Mouse (Mus musculus) megakaryocyte, embryonic 14.5 days (primary cell): Measurements from ENCODE around the gene Ly6g5b. TPM values are rescaled to one million over a fixed set of nuclear protein-coding genes. Genes with fewer than 3 reads are reported as not detected.
A peak's percentile ranks its signal among the peaks of the same experiment; 100 is the strongest.

Experiments
- H3K27me3 ChIP-seq: replicated peaks from 2 replicates; pipeline ENCODE3; 2012; ENCODE audit warnings: inconsistent platforms
- H3K36me3 ChIP-seq: replicated peaks from 2 replicates; pipeline ENCODE3; 2012; ENCODE audit warnings: low read length, inconsistent platforms, mixed read lengths
- H3K4me1 ChIP-seq: 2 replicates; pipeline ENCODE4 v1.6.1; 2012; ENCODE audit warnings: inconsistent platforms
- H3K4me3 ChIP-seq: replicated peaks from 2 replicates; pipeline ENCODE3; 2012; ENCODE audit warnings: moderate library complexity, mild to moderate bottlenecking, inconsistent platforms
- H3K9me3 ChIP-seq: 2 replicates; pipeline ENCODE4 v1.6.1; 2012; ENCODE audit warnings: inconsistent platforms
- FLI1 ChIP-seq: IDR thresholded peaks from 2 replicates; pipeline ENCODE4 v1.6.1; 2012; ENCODE audit warnings: low read length, inconsistent platforms, mixed read lengths
- GATA1 ChIP-seq: IDR thresholded peaks from 3 replicates; pipeline ENCODE4 v1.6.1; 2012; ENCODE audit warnings: mixed read lengths, low read length, inconsistent platforms, borderline replicate concordance
- polyA plus RNA-seq: library from polyadenylated mRNA; stranded (reverse); fragments of >175 nt; gene quantifications from 2 replicates; pipeline ENCODE4 v1.2.3, GENCODE M21; 2012; ENCODE audit warnings: low replicate concordance; ENCODE audit not compliant: insufficient read depth

Ly6g5b gene
- polyA plus RNA-seq, 1 experiment, result 0.23 TPM

GRCm38 (mm10) chr17:35083929-35084497 is 31.2 kb downstream of the Ly6g5b start:
- no peak for TF ChIP-seq GATA1

GRCm38 (mm10) chr17:35082841-35083576 is 32.2 kb downstream of the Ly6g5b start:
- peak overlapping the region; percentile 93 for H3K4me3 ChIP-seq
- no peaks in the 10 kb centered on the region for H3K9me3 ChIP-seq
- H3K36me3 ChIP-seq, result peaks cover 60% of the 10 kb centered on the region
- H3K4me1 ChIP-seq, result peaks cover 95% of the 10 kb centered on the region
- no peak for TF ChIP-seq FLI1
- TF ChIP-seq GATA1, result no peak
- no peaks in the 10 kb centered on the region for H3K27me3 ChIP-seq

More at GRCm38 (mm10) chr17:35083929-35084497, 31.2 kb downstream of the Ly6g5b start:
- Histone ChIP-seq H3K4me1 (peaks cover 87% of the 10 kb centered on the region), H3K27me3 (no peaks in the 10 kb centered on the region), H3K36me3 (peaks cover 50% of the 10 kb centered on the region), H3K4me3 (peak overlapping the region; percentile 93), H3K9me3 (no peaks in the 10 kb centered on the region)

GRCm38 (mm10) chr17:35080710-35081109 is 34.5 kb downstream of the Ly6g5b start:
- no peaks in the 10 kb centered on the region for H3K9me3 ChIP-seq
- no peak for TF ChIP-seq FLI1
- TF ChIP-seq GATA1, result no peak
- H3K27me3 ChIP-seq, result no peaks in the 10 kb centered on the region
- peak overlapping the region; percentile 80 for H3K4me3 ChIP-seq
- peaks cover 77% of the 10 kb centered on the region for H3K36me3 ChIP-seq
- H3K4me1 ChIP-seq, result peaks cover 98% of the 10 kb centered on the region

- Histone ChIP-seq H3K36me3 (peaks cover 79% of the 10 kb centered on the region), H3K27me3 (no peaks in the 10 kb centered on the region), H3K4me3 (peak overlapping the region; percentile 48), H3K4me1 (peaks cover 96% of the 10 kb centered on the region), H3K9me3 (0 out of 2 replicates have a peak, but pooled peaks cover 3% of the 10 kb centered on the region)
- no peak for TF ChIP-seq FLI1
- TF ChIP-seq GATA1, result no peak
These were observed 35.0 kb downstream of the Ly6g5b start for GRCm38 (mm10) chr17:35080248-35080647.

- H3K4me1 ChIP-seq, result peaks cover 96% of the 10 kb centered on the region
These were observed 35.5 kb downstream of the Ly6g5b start for GRCm38 (mm10) chr17:35079778-35080177.

GRCm38 (mm10) chr17:35077786-35078233 is 37.4 kb downstream of the Ly6g5b start, which contains the start of gene Ly6g6d:
Ly6g6d (minus strand) TSS chr17:35078065.
- Histone ChIP-seq H3K9me3 (0 out of 2 replicates have a peak, but pooled peaks cover 3% of the 10 kb centered on the region), H3K27me3 (no peaks in the 10 kb centered on the region), H3K4me3 (peak within 1 kb of the TSS; percentile 86), H3K4me1 (peaks cover 90% of the 10 kb centered on the region), H3K36me3 (peaks cover 75% of the 10 kb centered on the region)
- no peak for TF ChIP-seq FLI1
- no peak for TF ChIP-seq GATA1

More at GRCm38 (mm10) chr17:35079778-35080177, 35.5 kb downstream of the Ly6g5b start:
- Histone ChIP-seq H3K36me3 (peaks cover 81% of the 10 kb centered on the region), H3K27me3 (no peaks in the 10 kb centered on the region), H3K4me3 (peak overlapping the region; percentile 48), H3K9me3 (0 out of 2 replicates have a peak, but pooled peaks cover 3% of the 10 kb centered on the region)
- no peak for TF ChIP-seq FLI1
- TF ChIP-seq GATA1, result no peak

GRCm38 (mm10) chr17:35077285-35077684 is 37.9 kb downstream of the Ly6g5b start:
- TF ChIP-seq FLI1, result no peak
- TF ChIP-seq GATA1, result no peak
- H3K4me3 ChIP-seq, result peak overlapping the region; percentile 66
- H3K36me3 ChIP-seq, result peaks cover 77% of the 10 kb centered on the region
- 0 out of 2 replicates have a peak, but pooled peaks cover 3% of the 10 kb centered on the region for H3K9me3 ChIP-seq
- no peaks in the 10 kb centered on the region for H3K27me3 ChIP-seq
- peaks cover 91% of the 10 kb centered on the region for H3K4me1 ChIP-seq

- TF ChIP-seq GATA1, result no peak
- no peak for TF ChIP-seq FLI1
- H3K27me3 ChIP-seq, result no peaks in the 10 kb centered on the region
- H3K36me3 ChIP-seq, result peaks cover 78% of the 10 kb centered on the region
- peaks cover 91% of the 10 kb centered on the region for H3K4me1 ChIP-seq
- 0 out of 2 replicates have a peak, but pooled peaks cover 3% of the 10 kb centered on the region for H3K9me3 ChIP-seq
- H3K4me3 ChIP-seq, result peak within 1 kb of the TSS; percentile 86
These were observed 38.6 kb downstream of the Ly6g5b start, which contains the start of gene Ly6g6e for GRCm38 (mm10) chr17:35076507-35077176. Ly6g6e (plus strand) TSS chr17:35076902.

- no peak for TF ChIP-seq FLI1
- TF ChIP-seq GATA1, result no peak
- peaks cover 4% of the 10 kb centered on the region for H3K27me3 ChIP-seq
- peaks cover 77% of the 10 kb centered on the region for H3K36me3 ChIP-seq
- H3K9me3 ChIP-seq, result 0 out of 2 replicates have a peak, but pooled peaks cover 3% of the 10 kb centered on the region
- H3K4me3 ChIP-seq, result peak overlapping the region; percentile 42
- peaks cover 91% of the 10 kb centered on the region for H3K4me1 ChIP-seq
These were observed 41.1 kb downstream of the Ly6g5b start for GRCm38 (mm10) chr17:35074097-35074496.
